32 mouse cellular contexts compared by ENCODE assay signal in genomic region chr2:29781256-29781655, GRCm38 (mm10). TPM values are rescaled to one million over a fixed set of nuclear protein-coding genes. Genes with fewer than 3 reads are reported as not detected.
"Had no signal": no experiment of that assay in that cellular context is flagged by ENCODE, and none has a peak within 500 bp of the region (broad histone marks: within the 10 kb centered on the region; RNA-seq: fewer than 3 reads in every experiment).

No protein-coding gene starts in this region.

RNA-seq across cellular contexts. Expression of gene Gm13547, which starts 22.1 kb away (rescaled TPM):
- total RNA-seq: common myeloid progenitor, adult 5-6 weeks; forebrain, postnatal 0 days; gastrocnemius, adult 18-20 months; gastrocnemius, adult 2 months; gastrocnemius, adult 8-10 months; gastrocnemius, postnatal 10 days; gastrocnemius, postnatal 14 days; gastrocnemius, postnatal 25 days; gastrocnemius, postnatal 36 days; gastrocnemius, postnatal 4 days; granulocyte monocyte progenitor cell, adult 5-6 weeks; heart, adult 18-20 months; heart, adult 2 months; heart, adult 8-10 months had no signal
- polyA plus RNA-seq: cortical plate, adult 2 months; embryonic facial prominence, embryonic 10.5 days; embryonic facial prominence, embryonic 11.5 days; embryonic facial prominence, embryonic 12.5 days; embryonic facial prominence, embryonic 13.5 days; embryonic facial prominence, embryonic 14.5 days; embryonic facial prominence, embryonic 15.5 days; erythroblast, embryonic 14.5 days; forebrain, embryonic 10.5 days; forebrain, embryonic 11.5 days; forebrain, embryonic 12.5 days; forebrain, embryonic 14.5 days; forebrain, postnatal 0 days; frontal cortex, adult 2 months; gonadal fat pad, adult 2 months; heart, adult 2 months; heart, embryonic 10.5 days had no signal

RNA-seq across cellular contexts. Expression of gene Gm13420, which starts 29.8 kb away (rescaled TPM):
- total RNA-seq: common myeloid progenitor, adult 5-6 weeks; gastrocnemius, adult 18-20 months; gastrocnemius, adult 2 months; gastrocnemius, adult 8-10 months; gastrocnemius, postnatal 10 days; gastrocnemius, postnatal 14 days; gastrocnemius, postnatal 25 days; gastrocnemius, postnatal 36 days; gastrocnemius, postnatal 4 days; granulocyte monocyte progenitor cell, adult 5-6 weeks; heart, adult 18-20 months; heart, adult 2 months; heart, adult 8-10 months had no signal
- polyA plus RNA-seq: embryonic facial prominence, embryonic 10.5 days; embryonic facial prominence, embryonic 12.5 days; embryonic facial prominence, embryonic 13.5 days; embryonic facial prominence, embryonic 14.5 days; embryonic facial prominence, embryonic 15.5 days; erythroblast, embryonic 14.5 days; forebrain, embryonic 10.5 days; forebrain, embryonic 11.5 days; forebrain, embryonic 12.5 days; forebrain, embryonic 13.5 days; forebrain, embryonic 14.5 days; forebrain, embryonic 15.5 days; forebrain, embryonic 16.5 days; heart, adult 2 months had no signal
